ENCODE assay signal across 9 mouse cellular contexts in genomic region chr13:54949592-54949991, GRCm38 (mm10). TPM values are rescaled to one million over a fixed set of nuclear protein-coding genes. Genes with fewer than 3 reads are reported as not detected.
DNase-seq lines count a peak whose midpoint lies in the region; ATAC-seq and TF ChIP-seq lines count a peak whose summit lies in the region.
"Had no signal": no experiment of that assay in that cellular context is flagged by ENCODE, and none has a peak within 500 bp of the region (broad histone marks: within the 10 kb centered on the region; RNA-seq: fewer than 3 reads in every experiment).

No protein-coding gene starts in this region.

- under 1% methylated on average over 44 of the region's 44 CpGs for WGBS in spleen, adult 2 months
- 2% methylated on average over 44 of the region's 44 CpGs for WGBS in kidney, postnatal 0 days
- WGBS in lung, postnatal 0 days = 4% methylated on average over 31 of the region's 44 CpGs

- peak overlapping the region; percentile 96 for H3K4me2 ChIP-seq in kidney, postnatal 0 days (ENCODE audit: low read length)
- peak overlapping the region; percentile 87 for H3K4me2 ChIP-seq in lung, postnatal 0 days (replicated peaks; ENCODE audit: low read depth, low read length)

- H3K36me3 ChIP-seq in spleen, adult 2 months (ENCODE audit: control insufficient read depth, insufficient read depth, low read length) = no peaks in the 10 kb centered on the region
- H3K36me3 ChIP-seq in kidney, postnatal 0 days (ENCODE audit: insufficient read depth, low read length) = no peaks in the 10 kb centered on the region
- H3K36me3 ChIP-seq in lung, postnatal 0 days (ENCODE audit: insufficient read depth, low read length) = no peaks in the 10 kb centered on the region

- no peak for TF ChIP-seq EP300 in lung, postnatal 0 days (IDR thresholded peaks at IDR 0.05)

- no peak for TF ChIP-seq CTCF in spleen, adult 2 months (IDR thresholded peaks at IDR 0.05; ENCODE audit: extremely low read depth, insufficient read depth, insufficient read length, insufficient replicate concordance)
- no peak for TF ChIP-seq CTCF in kidney, postnatal 0 days (IDR thresholded peaks at IDR 0.05; ENCODE audit: low read depth)
- TF ChIP-seq CTCF in lung, postnatal 0 days (IDR thresholded peaks at IDR 0.05) = no peak

- H3K4me1 ChIP-seq in spleen, adult 2 months (ENCODE audit: control insufficient read depth, insufficient read depth, insufficient read length) = peaks cover 4% of the 10 kb centered on the region; the same call in 1 of the 2 replicates
- 0 out of 2 replicates have a peak, but pooled peaks cover 4% of the 10 kb centered on the region for H3K4me1 ChIP-seq in kidney, postnatal 0 days (replicated peaks; ENCODE audit: insufficient read depth, low read length)
- H3K4me1 ChIP-seq in lung, postnatal 0 days (ENCODE audit: insufficient read depth, low read depth, low read length) = peaks cover 4% of the 10 kb centered on the region; the same call in 1 of the 2 replicates

- no peak; the same call in 1 of the 2 replicates for ATAC-seq in kidney, postnatal 0 days (replicated peaks; ENCODE audit: low FRiP score, low read depth)
- peak; percentile 68 for ATAC-seq in lung, postnatal 0 days
- ATAC-seq in monocyte, adult 5-6 weeks (replicated peaks; ENCODE audit: insufficient number of reproducible peaks, low FRiP score, low TSS enrichment, poor library complexity, severe bottlenecking) = no peak

- peak overlapping the region; percentile 48; the same call in 1 of the 2 replicates for H3K4me3 ChIP-seq in spleen, adult 2 months (ENCODE audit: extremely low read depth, insufficient read depth, insufficient read length)
- H3K4me3 ChIP-seq in kidney, postnatal 0 days (replicated peaks; ENCODE audit: low read depth, low read length) = peak overlapping the region; percentile 55
- peak overlapping the region; percentile 55 for H3K4me3 ChIP-seq in lung, postnatal 0 days (ENCODE audit: low read depth, low read length)

- peaks cover 13% of the 10 kb centered on the region for H3K27me3 ChIP-seq in spleen, adult 2 months (ENCODE audit: control insufficient read depth, insufficient read depth, low read length)
- H3K27me3 ChIP-seq in kidney, postnatal 0 days (ENCODE audit: insufficient read depth, low read length) = peaks cover 60% of the 10 kb centered on the region
- H3K27me3 ChIP-seq in lung, postnatal 0 days (replicated peaks; ENCODE audit: insufficient read depth, low read length) = peaks cover 33% of the 10 kb centered on the region

- no peak for DNase-seq in spleen, adult 2 months (ENCODE audit: low read depth in 1 of 2, low spot score in 2 of 2)
- DNase-seq in spleen, postnatal 10 days (ENCODE audit: low spot score in 2 of 2) = no peak
- peak; percentile 72 for DNase-seq in cerebellum, adult 8-10 months
- peak; percentile 16 to 41 for DNase-seq in heart, adult 9 months (ENCODE audit: low spot score in 2 of 2)
- peak; percentile 33 for DNase-seq in kidney, postnatal 0 days (ENCODE audit: low spot score)
- peak; percentile 53 for DNase-seq in lung, postnatal 0 days (ENCODE audit: low spot score)
- DNase-seq in right cerebral cortex, postnatal 25 days = peak; percentile 75

- no peak overlapping the region for H3K27ac ChIP-seq in spleen, adult 2 months (ENCODE audit: insufficient read depth, low read length)
- H3K27ac ChIP-seq in kidney, postnatal 0 days = no peak overlapping the region
- no peak overlapping the region for H3K27ac ChIP-seq in lung, postnatal 0 days (ENCODE audit: low read length)
- H3K27ac ChIP-seq: macrophage had no signal

- no peak overlapping the region for H3K9ac ChIP-seq in kidney, postnatal 0 days (ENCODE audit: low read depth, low read length)
- no peak overlapping the region for H3K9ac ChIP-seq in lung, postnatal 0 days (replicated peaks; ENCODE audit: low read depth)

- TF ChIP-seq POLR2A in spleen, adult 2 months (IDR thresholded peaks at IDR 0.05; ENCODE audit: low read depth, low read length) = no peak

- no peaks in the 10 kb centered on the region for H3K9me3 ChIP-seq in kidney, postnatal 0 days (replicated peaks; ENCODE audit: low read length)
- H3K9me3 ChIP-seq in lung, postnatal 0 days (ENCODE audit: low read length) = no peaks in the 10 kb centered on the region

RNA-seq across cellular contexts. Expression of gene Unc5a, which starts 0.4 kb away (rescaled TPM):
- polyA plus RNA-seq in spleen, adult 2 months (2012; rRNA removed) = 3.9 and 4.1 TPM in 2 replicates
- polyA plus RNA-seq in kidney, postnatal 0 days (2015; fragmentation: Nextera tagmentation; extraction: Ambion mirVana) = 1.4 and 1.5 TPM in 2 replicates
- 1.4 and 1.9 TPM in 2 replicates for polyA plus RNA-seq in lung, postnatal 0 days (2015; fragmentation: Nextera tagmentation; extraction: Ambion mirVana)
- total RNA-seq in monocyte, adult 5-6 weeks (2017) = 3.3 to 6.8 TPM in 2 of 3 replicates, not detected in the other

Comparison
In these comparisons a context has a peak if more than half of its experiments do, and no peak if none do; other contexts are left out.
1. DNase-seq: peak in cerebellum, adult 8-10 months (single experiment), heart, adult 9 months (2 of 2), kidney, postnatal 0 days (single experiment), lung, postnatal 0 days (single experiment) and right cerebral cortex, postnatal 25 days (single experiment); none in spleen, adult 2 months (0 of 2) and spleen, postnatal 10 days (0 of 2).
2. Peak in every context shown above with its lines, with median percentiles within 50 percentile points of each other: H3K4me3 ChIP-seq.